In genomic region chr9:114499783-114500515, GRCm38 (mm10) we compare ENCODE assay signal across 8 mouse cellular contexts. TPM values are rescaled to one million over a fixed set of nuclear protein-coding genes. Genes with fewer than 3 reads are reported as not detected.
DNase-seq lines count a peak whose midpoint lies in the region; ATAC-seq and TF ChIP-seq lines count a peak whose summit lies in the region.

No protein-coding gene starts in this region.

- no peak for TF ChIP-seq POLR2A in kidney, adult 2 months (IDR thresholded peaks at IDR 0.05; ENCODE audit: low read depth, low read length)
- TF ChIP-seq POLR2A in limb, embryonic 14.5 days (IDR thresholded peaks at IDR 0.05; ENCODE audit: borderline replicate concordance, extremely low read depth, insufficient read depth, insufficient read length): no peak

- no peak overlapping the region for H3K4me3 ChIP-seq in kidney, adult 2 months (ENCODE audit: insufficient read depth, low read depth, low read length)
- no peak overlapping the region for H3K4me3 ChIP-seq in limb, embryonic 14.5 days (replicated peaks; ENCODE audit: low read length)
- no peak overlapping the region for H3K4me3 ChIP-seq in neural tube, embryonic 12.5 days

- H3K9me3 ChIP-seq in limb, embryonic 14.5 days (ENCODE audit: control insufficient read depth, low read length): no peaks in the 10 kb centered on the region
- no peaks in the 10 kb centered on the region for H3K9me3 ChIP-seq in neural tube, embryonic 12.5 days

- TF ChIP-seq CTCF in kidney, adult 2 months (conservative IDR thresholded peaks at IDR 0.05; ENCODE audit: insufficient read depth, insufficient read length, low read depth, low read length): peak; percentile 61

- H3K4me1 ChIP-seq in kidney, adult 2 months (ENCODE audit: control insufficient read depth, insufficient read depth, low read length): no peaks in the 10 kb centered on the region
- H3K4me1 ChIP-seq in limb, embryonic 14.5 days (ENCODE audit: control insufficient read depth, insufficient read depth, low read length): no peaks in the 10 kb centered on the region
- no peaks in the 10 kb centered on the region; the same call in 1 of the 2 replicates for H3K4me1 ChIP-seq in neural tube, embryonic 12.5 days

- 20% methylated on average over 15 of the region's 15 CpGs for WGBS in kidney, adult 2 months
- 18% methylated on average over 15 of the region's 15 CpGs for WGBS in limb, embryonic 14.5 days
- 17% methylated on average over 15 of the region's 15 CpGs for WGBS in neural tube, embryonic 12.5 days

- ATAC-seq in limb, embryonic 14.5 days (ENCODE audit: low FRiP score, low read depth): no peak
- ATAC-seq in neural tube, embryonic 12.5 days (ENCODE audit: low FRiP score, low read depth): peak; percentile 63; the same call in 1 of the 2 replicates

- peak; percentile 19 to 50 for DNase-seq in urinary bladder, postnatal 36 days (ENCODE audit: low spot score in 2 of 2)
- no peak for DNase-seq in urinary bladder, postnatal 10 days (ENCODE audit: low spot score)
- peak; percentile 62 for DNase-seq in brain, adult 2 months (ENCODE audit: low read depth, low spot score)
- peak; percentile 28 to 53 for DNase-seq in frontal cortex, postnatal 36 days (ENCODE audit: low spot score in 2 of 2)
- DNase-seq in kidney, adult 2 months: peak; percentile 75
- DNase-seq in limb, embryonic 14.5 days (ENCODE audit: low spot score): peak; percentile 82
- DNase-seq in thymus, postnatal 36 days: peak; percentile 60 to 68

- no peak overlapping the region for H3K4me2 ChIP-seq in limb, embryonic 14.5 days (replicated peaks; ENCODE audit: low read depth, low read length, severe bottlenecking)
- H3K4me2 ChIP-seq in neural tube, embryonic 12.5 days (replicated peaks): peak overlapping the region; percentile 12; the same call in 1 of the 2 replicates

- H3K36me3 ChIP-seq in kidney, adult 2 months (ENCODE audit: control insufficient read depth, insufficient read depth, low read length): no peaks in the 10 kb centered on the region
- no peaks in the 10 kb centered on the region for H3K36me3 ChIP-seq in limb, embryonic 14.5 days (ENCODE audit: control insufficient read depth, insufficient read depth, low read length)
- H3K36me3 ChIP-seq in neural tube, embryonic 12.5 days: no peaks in the 10 kb centered on the region

- no peaks in the 10 kb centered on the region for H3K27me3 ChIP-seq in kidney, adult 2 months (replicated peaks; ENCODE audit: control insufficient read depth, insufficient read depth, low read length)
- no peaks in the 10 kb centered on the region for H3K27me3 ChIP-seq in limb, embryonic 14.5 days (ENCODE audit: control insufficient read depth, insufficient read depth, low read length)
- no peaks in the 10 kb centered on the region for H3K27me3 ChIP-seq in neural tube, embryonic 12.5 days (replicated peaks)

- H3K9ac ChIP-seq in limb, embryonic 14.5 days (ENCODE audit: low read depth, low read length, severe bottlenecking): no peak overlapping the region
- H3K9ac ChIP-seq in neural tube, embryonic 12.5 days: no peak overlapping the region

- H3K27ac ChIP-seq in kidney, adult 2 months (ENCODE audit: insufficient read depth, low read depth, low read length): no peak overlapping the region
- H3K27ac ChIP-seq in limb, embryonic 14.5 days (replicated peaks; ENCODE audit: low read depth, low read length): no peak overlapping the region
- H3K27ac ChIP-seq in neural tube, embryonic 12.5 days: no peak overlapping the region

RNA-seq across cellular contexts. Expression of gene Ccr4, which starts 4.8 kb away (rescaled TPM):
- polyA plus RNA-seq in kidney, adult 2 months (2012; rRNA removed): 0.20 and 0.53 TPM in 2 replicates
- polyA plus RNA-seq in limb, embryonic 14.5 days (2012; rRNA removed): 1.2 and 2.5 TPM in 2 replicates
- polyA plus RNA-seq in limb, embryonic 14.5 days (2014; fragmentation: Nextera tagmentation; extraction: Ambion mirVana): 1.2 and 2.7 TPM in 2 replicates
- polyA plus RNA-seq in neural tube, embryonic 12.5 days (2016; fragmentation: Nextera tagmentation; extraction: Ambion mirVana): not detected in 2 replicates

RNA-seq across cellular contexts. Expression of gene C130032M10Rik, which starts 15.5 kb away (rescaled TPM):
- not detected in 2 replicates for polyA plus RNA-seq in kidney, adult 2 months (2012; rRNA removed)
- polyA plus RNA-seq in limb, embryonic 14.5 days (2012; rRNA removed): 1.9 and 2.0 TPM in 2 replicates
- 1.3 and 3.4 TPM in 2 replicates for polyA plus RNA-seq in limb, embryonic 14.5 days (2014; fragmentation: Nextera tagmentation; extraction: Ambion mirVana)
- polyA plus RNA-seq in neural tube, embryonic 12.5 days (2016; fragmentation: Nextera tagmentation; extraction: Ambion mirVana): 0.28 and 0.29 TPM in 2 replicates
